Mouse (Mus musculus) right cerebral cortex, postnatal 14 days (tissue): ENCODE data around the gene Nhlh1.

Experiments
- DNase-seq: peaks from one replicate; pipeline ENCODE4 v3.0.0; 2022

Nhlh1 gene

GRCm38 (mm10) chr1:172057491-172057921 is at the start of gene Nhlh1:
Nhlh1 (minus strand) TSS chr1:172057573.
- no peak for DNase-seq

- no peak for DNase-seq
Measured at GRCm38 (mm10) chr1:172105101-172105500, 47.7 kb upstream of the Nhlh1 start.

- no peak for DNase-seq
Measured at GRCm38 (mm10) chr1:172103619-172104018, 46.2 kb upstream of the Nhlh1 start.

GRCm38 (mm10) chr1:172099325-172100033 is 42.1 kb upstream of the Nhlh1 start:
- no peak for DNase-seq

GRCm38 (mm10) chr1:172095202-172095601 is 37.8 kb upstream of the Nhlh1 start:
- DNase-seq, result no peak

GRCm38 (mm10) chr1:172094295-172094694 is 36.9 kb upstream of the Nhlh1 start:
- no peak for DNase-seq

- no peak for DNase-seq
Measured at GRCm38 (mm10) chr1:172093522-172093921, 36.1 kb upstream of the Nhlh1 start.

GRCm38 (mm10) chr1:172082899-172083445 is 25.6 kb upstream of the Nhlh1 start:
- DNase-seq, result no peak

GRCm38 (mm10) chr1:172082101-172082898 is 24.9 kb upstream of the Nhlh1 start, which contains the start of the genes Copa and Ncstn:
Copa (plus strand) TSS chr1:172082529.
Ncstn (minus strand) TSS chr1:172082795.
- DNase-seq, result peak; percentile 91

- DNase-seq, result no peak
Measured at GRCm38 (mm10) chr1:172077981-172078380, 20.6 kb upstream of the Nhlh1 start.

- DNase-seq, result no peak
Measured at GRCm38 (mm10) chr1:172072604-172073003, 15.2 kb upstream of the Nhlh1 start.

- no peak for DNase-seq
Measured at GRCm38 (mm10) chr1:172071556-172071955, 14.2 kb upstream of the Nhlh1 start.

GRCm38 (mm10) chr1:172070227-172070626 is 12.9 kb upstream of the Nhlh1 start:
- no peak for DNase-seq

GRCm38 (mm10) chr1:172064613-172065141 is 7.3 kb upstream of the Nhlh1 start:
- no peak for DNase-seq

- DNase-seq, result no peak
Measured at GRCm38 (mm10) chr1:172063291-172064023, 6.1 kb upstream of the Nhlh1 start.

GRCm38 (mm10) chr1:172062101-172062500 is 4.7 kb upstream of the Nhlh1 start:
- DNase-seq, result no peak

- no peak for DNase-seq
Measured at GRCm38 (mm10) chr1:172061217-172061616, 3.8 kb upstream of the Nhlh1 start.

- DNase-seq, result no peak
Measured at GRCm38 (mm10) chr1:172060659-172061058, 3.3 kb upstream of the Nhlh1 start.

- no peak for DNase-seq
Measured at GRCm38 (mm10) chr1:172058874-172059273, 1.5 kb upstream of the Nhlh1 start.

- DNase-seq, result no peak
Measured at GRCm38 (mm10) chr1:172058321-172058720, 948 bp upstream of the Nhlh1 start.

GRCm38 (mm10) chr1:172056251-172056650 is 1.1 kb downstream of the Nhlh1 start:
- no peak for DNase-seq

- DNase-seq, result peak; percentile 31
Measured at GRCm38 (mm10) chr1:172053541-172054440, 3.6 kb downstream of the Nhlh1 start.
